Mouse (Mus musculus) CH12.LX (cell line): Measurements from ENCODE around the gene Cwc22. TPM values are rescaled to one million over a fixed set of nuclear protein-coding genes. Genes with fewer than 3 reads are reported as not detected.

Experiments used
- DNase-seq: peaks from one replicate; pipeline ENCODE4 v3.0.0-alpha.2; 2013; ENCODE audit errors: extremely low read depth
- H3K27ac ChIP-seq: 2 replicates; pipeline ENCODE4 v1.5.1; 2012; ENCODE audit warnings: low read depth, mild to moderate bottlenecking, control low read depth, moderate library complexity; ENCODE audit not compliant: insufficient read depth
- H3K27me3 ChIP-seq: replicated peaks from 2 replicates; pipeline ENCODE3; 2012; ENCODE audit warnings: inconsistent platforms
- H3K36me3 ChIP-seq, 2 experiments: replicated peaks in 1 of 2; 2 replicates each; pipeline versions ENCODE3 to v1.6.1; 2012; ENCODE audit warnings: inconsistent platforms in 1 of 2, low read length in 1 of 2, mild to moderate bottlenecking in 1 of 2, mixed read lengths in 1 of 2, moderate library complexity in 1 of 2; ENCODE audit not compliant: control insufficient read depth in 1 of 2, insufficient read depth in 1 of 2
- H3K4me1 ChIP-seq, 2 experiments: 2 replicates each; pipeline ENCODE4 v1.6.1; 2012; ENCODE audit warnings: inconsistent platforms in 1 of 2, moderate library complexity in 1 of 2; ENCODE audit not compliant: insufficient read depth in 2 of 2, control insufficient read depth in 1 of 2
- H3K4me2 ChIP-seq: 2 replicates; pipeline ENCODE4 v1.6.1; 2012; ENCODE audit warnings: low read depth, mild to moderate bottlenecking, control low read depth; ENCODE audit not compliant: poor library complexity, insufficient read depth, severe bottlenecking
- H3K4me3 ChIP-seq, 3 experiments: fragments of 150-350 bp in 1 of 3; sonication (generic) in 1 of 3; replicated peaks in 1 of 3; 2 replicates each; pipeline versions ENCODE3 to v1.5.1; 2011 to 2012; ENCODE audit warnings: low read depth in 2 of 3, low read length in 2 of 3, mild to moderate bottlenecking in 2 of 3, moderate library complexity in 2 of 3, control low read depth in 1 of 3, improper control_type of control experiment in 1 of 3, inconsistent platforms in 1 of 3, mixed read lengths in 1 of 3; ENCODE audit not compliant: poor library complexity in 1 of 3
- H3K79me2 ChIP-seq: replicated peaks from 2 replicates; pipeline ENCODE4 v1.6.1; 2012; ENCODE audit warnings: mild to moderate bottlenecking, moderate library complexity; ENCODE audit not compliant: control insufficient read depth, poor library complexity, insufficient read depth, severe bottlenecking; ENCODE audit errors: extremely low read depth
- H3K9ac ChIP-seq: 2 replicates; pipeline ENCODE4 v1.6.1; 2012; ENCODE audit warnings: low read depth, mild to moderate bottlenecking, control low read depth, moderate library complexity; ENCODE audit not compliant: insufficient read depth
- H3K9me3 ChIP-seq: replicated peaks from 2 replicates; pipeline ENCODE3; 2012; ENCODE audit warnings: low read length, inconsistent platforms, mixed read lengths
- BHLHE40 ChIP-seq: IDR thresholded peaks from 2 replicates; pipeline ENCODE4 v1.6.1; 2011; ENCODE audit warnings: mild to moderate bottlenecking, low read depth, low read length, improper control_type of control experiment
- CTCF ChIP-seq, 2 experiments: IDR thresholded peaks in 1 of 2; conservative IDR thresholded peaks in 1 of 2; 2 replicates each; pipeline ENCODE4 v1.5.1; 2011 to 2012; ENCODE audit warnings: low read depth in 2 of 2, low read length in 2 of 2, improper control_type of control experiment in 1 of 2, inconsistent platforms in 1 of 2, mild to moderate bottlenecking in 1 of 2, moderate library complexity in 1 of 2
- E2F4 ChIP-seq: IDR thresholded peaks from 2 replicates; pipeline ENCODE4 v1.6.1; 2011; ENCODE audit warnings: low read depth, low read length, improper control_type of control experiment; ENCODE audit not compliant: insufficient replicate concordance
- ELF1 ChIP-seq: IDR thresholded peaks from 2 replicates; pipeline ENCODE4 v1.6.1; 2014; ENCODE audit warnings: low read depth, mild to moderate bottlenecking, inconsistent platforms, low read length, improper control_type of control experiment
- EP300 ChIP-seq: IDR thresholded peaks from 2 replicates; pipeline ENCODE4 v1.6.1; 2011; ENCODE audit warnings: low read length, improper control_type of control experiment
- ETS1 ChIP-seq: conservative IDR thresholded peaks from 2 replicates; pipeline ENCODE4 v1.6.1; 2012; ENCODE audit warnings: low read depth, mild to moderate bottlenecking, inconsistent platforms, low read length, improper control_type of control experiment, moderate library complexity
- GABPA ChIP-seq: IDR thresholded peaks from 2 replicates; pipeline ENCODE4 v1.6.1; 2012; ENCODE audit warnings: low read depth, low read length, improper control_type of control experiment, inconsistent platforms; ENCODE audit not compliant: insufficient replicate concordance
- HCFC1 ChIP-seq: IDR thresholded peaks from 2 replicates; pipeline ENCODE4 v1.6.1; 2012; ENCODE audit warnings: low read depth, mild to moderate bottlenecking, inconsistent platforms, low read length, improper control_type of control experiment
- JUN ChIP-seq: IDR thresholded peaks from 2 replicates; pipeline ENCODE4 v1.6.1; 2011; ENCODE audit warnings: low read depth, mild to moderate bottlenecking, low read length, improper control_type of control experiment, moderate library complexity; ENCODE audit not compliant: insufficient read depth
- JUND ChIP-seq: conservative IDR thresholded peaks from 2 replicates; pipeline ENCODE4 v1.6.1; 2011; ENCODE audit warnings: low read depth, low read length, improper control_type of control experiment
- MAX ChIP-seq: IDR thresholded peaks from 2 replicates; pipeline ENCODE4 v1.6.1; 2011; ENCODE audit warnings: low read length, improper control_type of control experiment
- MAZ ChIP-seq: IDR thresholded peaks from 2 replicates; pipeline ENCODE4 v1.6.1; 2012; ENCODE audit warnings: low read depth, mild to moderate bottlenecking, inconsistent platforms, low read length, improper control_type of control experiment, moderate library complexity
- MEF2A ChIP-seq: IDR thresholded peaks from 2 replicates; pipeline ENCODE4 v1.6.1; 2014; ENCODE audit warnings: low read depth, mild to moderate bottlenecking, inconsistent platforms, low read length, improper control_type of control experiment, borderline replicate concordance
- MXI1 ChIP-seq: IDR thresholded peaks from 2 replicates; pipeline ENCODE4 v1.6.1; 2011; ENCODE audit warnings: mild to moderate bottlenecking, low read depth, low read length, improper control_type of control experiment
- MYC ChIP-seq: IDR thresholded peaks from 2 replicates; pipeline ENCODE4 v1.6.1; 2011; ENCODE audit warnings: low read depth, mild to moderate bottlenecking, improper control_type of control experiment, low read length
- NELFE ChIP-seq: IDR thresholded peaks from 2 replicates; pipeline ENCODE4 v1.6.1; 2011; ENCODE audit warnings: low read depth, low read length, improper control_type of control experiment
- POLR2AphosphoS2 ChIP-seq: IDR thresholded peaks from 2 replicates; pipeline ENCODE4 v1.6.1; 2011; ENCODE audit warnings: low read depth, low read length, improper control_type of control experiment
- RAD21 ChIP-seq: IDR thresholded peaks from 2 replicates; pipeline ENCODE4 v1.6.1; 2011; ENCODE audit warnings: low read depth, mild to moderate bottlenecking, low read length, improper control_type of control experiment, moderate library complexity
- RCOR1 ChIP-seq: conservative IDR thresholded peaks from 2 replicates; pipeline ENCODE4 v1.6.1; 2012; ENCODE audit warnings: low read depth, mild to moderate bottlenecking, inconsistent platforms, low read length, improper control_type of control experiment
- UBTF ChIP-seq: IDR thresholded peaks from 2 replicates; pipeline ENCODE4 v1.6.1; 2012; ENCODE audit warnings: low read depth, mild to moderate bottlenecking, inconsistent platforms, low read length, improper control_type of control experiment, moderate library complexity
- ZKSCAN1 ChIP-seq: IDR thresholded peaks from 2 replicates; pipeline ENCODE4 v1.6.1; 2012; ENCODE audit warnings: low read depth, inconsistent platforms, low read length, improper control_type of control experiment, borderline replicate concordance
- ZNF384 ChIP-seq: IDR thresholded peaks from 2 replicates; pipeline ENCODE4 v1.6.1; 2012; ENCODE audit warnings: low read depth, low read length, improper control_type of control experiment, inconsistent platforms
- dilution Hi-C: fragments of 300-500 bp; cut with MboI; formaldehyde crosslinking; loops from 2 replicates; pipeline ENCODE4 v1.14.3; 2020; ENCODE audit warnings: low sequenced_read_pairs; ENCODE audit not compliant: extremely low pct_unique_long_range_greater_than_20kb, extremely low pct_ligation_motif_present
- in situ Hi-C: fragments of 300-500 bp; cut with MboI; formaldehyde crosslinking; loops from 3 replicates; pipeline ENCODE4 v1.14.3; 2019; ENCODE audit warnings: low sequenced_read_pairs, low pct_ligation_motif_present, low pct_unique_long_range_greater_than_20kb, mixed read lengths
- polyA plus RNA-seq: library from polyadenylated mRNA; unstranded; fragments of >175 nt; gene quantifications from 2 replicates; pipeline ENCODE4 v1.2.1, GENCODE M21; 2012; ENCODE audit warnings: low read depth; ENCODE audit not compliant: insufficient read length
- total RNA-seq, 2 experiments: library from RNA; depleted of rRNA; stranded (reverse); fragments of 300-350 nt in 1 of 2; fragments of >200 nt in 1 of 2; gene quantifications; 2 replicates each; pipeline ENCODE4 v1.2.3; 2012 to 2014

The Cwc22 gene
- total and polyA plus RNA-seq, 3 experiments = 51.3 to 74.5 (median 53.2) TPM

DNA sequence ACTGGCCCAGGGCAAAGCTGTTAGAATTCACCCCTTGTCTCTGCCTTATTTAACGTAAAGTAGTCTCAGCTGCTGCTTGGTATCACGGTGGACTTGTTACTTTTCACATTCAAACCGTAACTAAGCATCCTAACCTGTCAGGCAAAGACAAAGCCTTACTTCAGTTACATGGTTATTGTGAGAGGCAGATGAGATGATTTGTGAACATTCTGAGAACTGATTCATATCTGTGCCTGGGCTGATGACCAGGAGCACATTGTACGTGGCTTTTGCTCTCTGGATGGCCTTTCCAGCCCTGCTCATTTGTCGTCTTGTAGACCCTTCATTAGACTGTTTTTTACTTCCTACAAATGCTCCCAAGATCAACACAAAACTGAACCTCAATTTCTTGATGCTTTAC lies 34.5 kb upstream of the Cwc22 start:
- dilution Hi-C loops = no loop called here
- TF ChIP-seq ZNF384 = no peak
- no peak for TF ChIP-seq ZKSCAN1
- no peak for TF ChIP-seq E2F4
- TF ChIP-seq UBTF = no peak
- TF ChIP-seq JUND = no peak
- TF ChIP-seq GABPA = no peak
- TF ChIP-seq JUN = no peak
- no peak for TF ChIP-seq NELFE
- no peak for TF ChIP-seq HCFC1
- no peak for TF ChIP-seq EP300
- TF ChIP-seq MAZ = no peak
- no peak for TF ChIP-seq MYC
- TF ChIP-seq CTCF (conservative IDR thresholded peaks at IDR 0.05 in 1 of 2, IDR thresholded peaks at IDR 0.05 in 1 of 2; ENCODE audit: low read depth in 2 of 2, low read length in 2 of 2) = no peak
- no peak for TF ChIP-seq RCOR1
- no peak for TF ChIP-seq MAX
- no peak for TF ChIP-seq ELF1
- TF ChIP-seq RAD21 = no peak
- TF ChIP-seq ETS1 = no peak
- no peak for TF ChIP-seq POLR2AphosphoS2
- no peak for TF ChIP-seq MEF2A
- Histone ChIP-seq H3K4me3 (no peak overlapping the region), H3K9me3 (peaks cover 13% of the 10 kb centered on the region), H3K4me1 (no peaks in the 10 kb centered on the region), H3K36me3 (no peaks in the 10 kb centered on the region), H3K4me2 (no peak overlapping the region), H3K27me3 (no peaks in the 10 kb centered on the region), H3K79me2 (no peaks in the 10 kb centered on the region), H3K9ac (no peak overlapping the region), H3K27ac (no peak overlapping the region)
- in situ Hi-C loops = no loop called here
- DNase-seq = no peak

- dilution Hi-C loops (no loop called here), in situ Hi-C loops (no loop called here)
- no peaks in the 10 kb centered on the region for H3K79me2 ChIP-seq
- no peaks in the 10 kb centered on the region for H3K4me1 ChIP-seq
- no peaks in the 10 kb centered on the region for H3K27me3 ChIP-seq
- no peaks in the 10 kb centered on the region for H3K36me3 ChIP-seq
- H3K27ac ChIP-seq = no peak overlapping the region
- H3K4me2 ChIP-seq = no peak overlapping the region
- no peak overlapping the region for H3K9ac ChIP-seq
- peaks cover 13% of the 10 kb centered on the region for H3K9me3 ChIP-seq
- no peak for DNase-seq
- H3K4me3 ChIP-seq = no peak overlapping the region
- TF ChIP-seq MAX (no peak), BHLHE40 (no peak), MXI1 (no peak)
Observed at GRCm38 (mm10) chr2:77979519-77979918, 33.3 kb upstream of the Cwc22 start.
